Mouse (Mus musculus): ENCODE results near the gene Tnxb.

GRCm38 (mm10) chr17:34656666-34657065 lies 13.7 kb upstream of the Tnxb start:
- TF ChIP-seq CTCF (conservative IDR thresholded peaks at IDR 0.05; ENCODE audit: low read length): no peak
- no peak for TF ChIP-seq NANOG (IDR thresholded peaks at IDR 0.05; ENCODE audit: borderline replicate concordance, low read length)

Measured in E14TG2a.4 (cell line).